ENCODE assay signal across 14 mouse cellular contexts in the genomic region with DNA sequence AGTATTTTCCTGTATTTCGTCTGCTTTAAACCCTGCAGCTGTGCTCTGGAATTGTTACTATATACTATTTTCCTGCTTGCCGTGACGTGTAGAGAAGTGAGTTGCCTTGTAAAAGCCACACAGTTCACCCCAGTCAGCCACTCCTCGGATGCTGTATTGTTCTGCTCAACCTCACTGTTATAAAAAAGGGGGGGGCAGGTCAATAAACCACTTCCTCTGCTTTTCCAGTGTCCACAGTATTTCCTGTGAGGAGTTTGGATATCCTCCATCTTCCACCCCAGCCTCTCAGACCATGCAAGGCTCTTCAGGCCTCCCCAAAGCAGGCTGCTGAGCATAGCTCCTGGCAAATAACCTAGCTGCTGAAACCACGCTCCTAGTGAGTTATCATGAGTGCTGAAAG. TPM values are rescaled to one million over a fixed set of nuclear protein-coding genes. Genes with fewer than 3 reads are reported as not detected.
DNase-seq lines count a peak whose midpoint lies in the region; ATAC-seq lines count a peak whose summit lies in the region.
"Had no signal": no experiment of that assay in that cellular context is flagged by ENCODE, and none has a peak within 500 bp of the region (broad histone marks: within the 10 kb centered on the region; RNA-seq: fewer than 3 reads in every experiment).

No protein-coding gene starts in this region.

- H3K4me2 ChIP-seq in embryonic facial prominence, embryonic 13.5 days: no peak overlapping the region
- H3K4me2 ChIP-seq in kidney, embryonic 14.5 days (replicated peaks; ENCODE audit: low read depth, low read length): no peak overlapping the region
- H3K4me2 ChIP-seq: forebrain, embryonic 12.5 days; hindbrain, embryonic 14.5 days had no signal

- no peak overlapping the region for H3K4me3 ChIP-seq in embryonic facial prominence, embryonic 13.5 days
- no peak overlapping the region for H3K4me3 ChIP-seq in embryonic facial prominence, embryonic 10.5 days
- no peak overlapping the region for H3K4me3 ChIP-seq in kidney, embryonic 14.5 days (ENCODE audit: low read length)
- H3K4me3 ChIP-seq: forebrain, embryonic 12.5 days had no signal

- H3K9me3 ChIP-seq in embryonic facial prominence, embryonic 13.5 days: no peaks in the 10 kb centered on the region
- H3K9me3 ChIP-seq in embryonic facial prominence, embryonic 10.5 days: no peaks in the 10 kb centered on the region
- H3K9me3 ChIP-seq in kidney, embryonic 14.5 days (ENCODE audit: control insufficient read depth, low read length): no peaks in the 10 kb centered on the region
- H3K9me3 ChIP-seq: forebrain, embryonic 12.5 days had no signal

- H3K4me1 ChIP-seq in embryonic facial prominence, embryonic 13.5 days: peaks cover 5% of the 10 kb centered on the region
- H3K4me1 ChIP-seq in embryonic facial prominence, embryonic 10.5 days: peaks cover 2% of the 10 kb centered on the region; the same call in 1 of the 2 replicates
- 0 out of 2 replicates have a peak, but pooled peaks cover 6% of the 10 kb centered on the region for H3K4me1 ChIP-seq in kidney, embryonic 14.5 days (ENCODE audit: control insufficient read depth, insufficient read depth, low read length)

- no peaks in the 10 kb centered on the region for H3K27me3 ChIP-seq in embryonic facial prominence, embryonic 13.5 days
- H3K27me3 ChIP-seq in embryonic facial prominence, embryonic 10.5 days (replicated peaks; ENCODE audit: low read depth, poor library complexity, severe bottlenecking): no peaks in the 10 kb centered on the region
- no peaks in the 10 kb centered on the region for H3K27me3 ChIP-seq in kidney, embryonic 14.5 days (ENCODE audit: control insufficient read depth, insufficient read depth, low read length)
- H3K27me3 ChIP-seq: forebrain, embryonic 12.5 days had no signal

- no peak for DNase-seq in embryonic facial prominence, embryonic 10.5 days (ENCODE audit: low spot score)
- DNase-seq in kidney, adult 18-20 months: no peak
- peak; percentile 32 for DNase-seq in 3T3-L1 (ENCODE audit: low read depth, low spot score)
- peak; percentile 38 for DNase-seq in kidney, postnatal 10 days
- DNase-seq in right cerebral cortex, postnatal 36 days (ENCODE audit: low spot score in 2 of 2): no peak
- DNase-seq: cerebellum, adult 11-12 months had no signal

- peaks cover 6% of the 10 kb centered on the region; the same call in 1 of the 2 replicates for H3K36me3 ChIP-seq in embryonic facial prominence, embryonic 13.5 days
- peaks cover 13% of the 10 kb centered on the region for H3K36me3 ChIP-seq in embryonic facial prominence, embryonic 10.5 days (replicated peaks)
- peaks cover 6% of the 10 kb centered on the region; the same call in 1 of the 2 replicates for H3K36me3 ChIP-seq in kidney, embryonic 14.5 days (ENCODE audit: control insufficient read depth, insufficient read depth, low read length)
- H3K36me3 ChIP-seq: forebrain, embryonic 12.5 days had no signal

- no peak for ATAC-seq in embryonic facial prominence, embryonic 13.5 days (ENCODE audit: insufficient number of reproducible peaks, insufficient read depth, low FRiP score, low TSS enrichment, low read depth)
- no peak for ATAC-seq in kidney, embryonic 14.5 days (ENCODE audit: low FRiP score, low TSS enrichment)
- no peak for ATAC-seq in erythroblast, adult 5-6 weeks (replicated peaks; ENCODE audit: low FRiP score, poor library complexity, severe bottlenecking)

- H3K9ac ChIP-seq in embryonic facial prominence, embryonic 13.5 days: no peak overlapping the region
- no peak overlapping the region for H3K9ac ChIP-seq in kidney, embryonic 14.5 days (ENCODE audit: low read depth, low read length)
- H3K9ac ChIP-seq: forebrain, embryonic 12.5 days; hindbrain, embryonic 14.5 days had no signal

- 0 out of 2 replicates have a peak overlapping the region, but pooled peaks have one; percentile 16 for H3K27ac ChIP-seq in embryonic facial prominence, embryonic 13.5 days
- no peak overlapping the region for H3K27ac ChIP-seq in embryonic facial prominence, embryonic 10.5 days (replicated peaks)
- H3K27ac ChIP-seq in kidney, embryonic 14.5 days (ENCODE audit: low read depth, low read length): peak overlapping the region; percentile 53; the same call in 1 of the 2 replicates
- H3K27ac ChIP-seq: forebrain, embryonic 12.5 days; hindbrain, embryonic 14.5 days had no signal

- 68% methylated on average over 5 of the region's 5 CpGs for WGBS in embryonic facial prominence, embryonic 13.5 days
- 81% methylated on average over 5 of the region's 5 CpGs for WGBS in embryonic facial prominence, embryonic 10.5 days
- 45% methylated on average over 5 of the region's 5 CpGs for WGBS in kidney, embryonic 14.5 days

RNA-seq across cellular contexts. Expression of gene Apoa1, which starts 43.8 kb away (rescaled TPM):
- 1.3 and 69.1 TPM in 2 replicates for polyA plus RNA-seq in embryonic facial prominence, embryonic 13.5 days (2015; fragmentation: Nextera tagmentation; extraction: Ambion mirVana)
- 1.4 TPM in 2 replicates for polyA plus RNA-seq in embryonic facial prominence, embryonic 10.5 days (2016; fragmentation: Nextera tagmentation; extraction: Ambion mirVana)
- polyA plus RNA-seq in kidney, embryonic 14.5 days (2014; fragmentation: Nextera tagmentation; extraction: Ambion mirVana): 2.6 and 3.1 TPM in 2 replicates
- total RNA-seq in erythroblast, adult 5-6 weeks (2015; ENCODE audit: low replicate concordance): not detected in 2 replicates
- total RNA-seq in erythroblast, adult 5-6 weeks (2017; ENCODE audit: low replicate concordance): not detected in 2 replicates

RNA-seq across cellular contexts. Expression of gene Apoc3, which starts 50.9 kb away (rescaled TPM):
- polyA plus RNA-seq in embryonic facial prominence, embryonic 13.5 days (2015; fragmentation: Nextera tagmentation; extraction: Ambion mirVana): 0.92 TPM in 1 of 2 replicates, not detected in the other
- polyA plus RNA-seq in embryonic facial prominence, embryonic 10.5 days (2016; fragmentation: Nextera tagmentation; extraction: Ambion mirVana): not detected in 2 replicates
- polyA plus RNA-seq in kidney, embryonic 14.5 days (2014; fragmentation: Nextera tagmentation; extraction: Ambion mirVana): not detected in 2 replicates
- not detected in 2 replicates for total RNA-seq in erythroblast, adult 5-6 weeks (2015; ENCODE audit: low replicate concordance)
- total RNA-seq in erythroblast, adult 5-6 weeks (2017; ENCODE audit: low replicate concordance): not detected in 2 replicates
- polyA plus RNA-seq: forebrain, embryonic 12.5 days; hindbrain, embryonic 14.5 days had no signal

RNA-seq across cellular contexts. Expression of gene Apoa4, which starts 56.0 kb away (rescaled TPM):
- 0.47 TPM in 1 of 2 replicates, not detected in the other for polyA plus RNA-seq in embryonic facial prominence, embryonic 13.5 days (2015; fragmentation: Nextera tagmentation; extraction: Ambion mirVana)
- not detected in 2 replicates for polyA plus RNA-seq in embryonic facial prominence, embryonic 10.5 days (2016; fragmentation: Nextera tagmentation; extraction: Ambion mirVana)
- not detected in 2 replicates for polyA plus RNA-seq in kidney, embryonic 14.5 days (2014; fragmentation: Nextera tagmentation; extraction: Ambion mirVana)
- not detected in 2 replicates for total RNA-seq in erythroblast, adult 5-6 weeks (2015; ENCODE audit: low replicate concordance)
- total RNA-seq in erythroblast, adult 5-6 weeks (2017; ENCODE audit: low replicate concordance): not detected in 2 replicates
- total RNA-seq: gastrocnemius, adult 18-20 months; layer of hippocampus, adult 8-10 months; left cerebral cortex, postnatal 14 days had no signal
- polyA plus RNA-seq: forebrain, embryonic 12.5 days; hindbrain, embryonic 14.5 days had no signal

Comparison
In these comparisons a context has a peak if more than half of its experiments do, and no peak if none do; other contexts are left out.
1. DNase-seq: peak in 3T3-L1 (single experiment) and kidney, postnatal 10 days (single experiment); none in embryonic facial prominence, embryonic 10.5 days (single experiment), kidney, adult 18-20 months (single experiment) and right cerebral cortex, postnatal 36 days (0 of 2).